Mouse (Mus musculus): ENCODE results near the gene Bglap2.

Gene Bglap2

DNA sequence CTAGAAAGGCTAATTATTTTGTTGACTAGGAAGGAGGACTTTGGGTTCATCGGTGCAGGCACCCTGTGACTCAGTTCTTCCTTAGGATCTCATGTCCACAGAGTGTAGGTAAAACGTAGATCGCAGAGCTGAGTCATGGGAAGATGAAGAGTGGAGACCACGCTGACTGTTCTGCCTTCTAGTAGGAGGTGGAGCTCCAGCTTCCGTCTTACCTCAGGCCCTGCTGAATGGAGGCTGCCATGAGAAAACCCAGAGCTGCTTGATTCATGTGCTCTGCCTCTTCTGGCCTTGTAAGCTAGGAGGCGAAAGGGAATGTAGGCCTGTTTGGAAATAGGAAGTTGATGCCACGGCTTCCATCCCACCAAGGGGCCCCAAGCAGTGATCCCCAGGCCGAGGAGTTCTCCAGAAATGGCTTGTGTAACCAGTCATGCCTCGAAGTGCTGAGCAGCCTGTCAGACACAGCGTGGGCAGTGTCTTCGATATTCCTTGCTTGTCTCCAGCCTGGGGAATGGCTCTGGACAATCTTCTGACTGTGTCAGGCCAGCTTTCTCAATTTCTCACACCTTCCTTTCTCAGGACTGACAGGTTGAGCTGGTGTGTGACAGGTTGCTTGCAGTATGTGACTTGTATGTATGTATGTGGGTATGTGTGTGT, 41.0 kb downstream of the Bglap2 start:
- DNase-seq = no peak

DNA sequence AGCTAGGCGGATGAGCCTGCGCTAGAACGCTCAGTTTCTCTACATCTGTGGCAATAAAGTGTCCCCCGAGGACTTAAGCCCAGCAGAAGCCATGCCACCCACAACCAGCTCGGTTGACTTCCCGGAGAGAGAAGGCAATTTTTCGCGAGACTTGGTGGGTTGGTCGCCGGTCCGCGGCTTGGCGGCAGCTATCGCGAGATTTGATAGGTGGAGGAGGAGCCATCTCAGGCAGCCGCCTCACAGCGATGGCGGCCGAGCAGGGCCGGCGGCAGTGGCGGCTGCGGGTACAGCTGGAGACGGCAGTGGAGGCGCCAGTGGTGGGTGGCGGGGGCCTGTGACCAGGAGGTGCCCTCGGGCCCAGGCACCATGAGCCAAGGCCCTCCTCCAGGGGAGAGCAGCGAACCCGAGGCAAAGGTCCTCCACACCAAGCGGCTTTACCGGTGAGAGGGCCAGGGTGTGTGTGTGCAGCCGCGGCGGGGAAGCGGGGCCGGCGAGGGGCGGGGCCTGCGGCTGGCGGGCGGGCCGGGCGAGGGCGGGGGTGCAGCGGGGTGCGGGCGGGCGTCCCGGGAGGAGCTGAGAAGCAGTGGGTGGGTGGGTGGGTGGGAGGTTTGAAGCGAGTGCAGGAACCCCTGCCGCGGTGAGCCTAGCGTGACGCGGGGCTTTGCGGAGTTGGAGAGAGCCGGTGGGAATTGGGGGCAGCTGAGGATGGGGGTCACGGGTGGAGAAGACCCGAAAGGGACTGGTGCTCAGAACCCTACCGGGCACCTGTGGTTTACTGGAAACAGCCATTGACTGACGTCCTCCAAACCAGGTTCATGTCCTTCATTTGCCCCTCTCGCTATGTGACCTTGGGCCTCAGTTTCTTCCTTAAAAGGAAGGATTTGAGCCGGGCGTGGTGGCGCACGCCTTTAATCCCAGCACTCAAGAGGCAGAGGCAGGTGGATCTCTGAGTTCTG, 42.2 kb downstream of the Bglap2 start, which contains the start of the genes Tmem79 and Smg5:
Tmem79 (minus strand) TSS at position 91 of the 956 bp plus-strand sequence.
Smg5 (plus strand) TSS at position 203 of the 956 bp plus-strand sequence.
- peak; percentile 95 for DNase-seq

DNA sequence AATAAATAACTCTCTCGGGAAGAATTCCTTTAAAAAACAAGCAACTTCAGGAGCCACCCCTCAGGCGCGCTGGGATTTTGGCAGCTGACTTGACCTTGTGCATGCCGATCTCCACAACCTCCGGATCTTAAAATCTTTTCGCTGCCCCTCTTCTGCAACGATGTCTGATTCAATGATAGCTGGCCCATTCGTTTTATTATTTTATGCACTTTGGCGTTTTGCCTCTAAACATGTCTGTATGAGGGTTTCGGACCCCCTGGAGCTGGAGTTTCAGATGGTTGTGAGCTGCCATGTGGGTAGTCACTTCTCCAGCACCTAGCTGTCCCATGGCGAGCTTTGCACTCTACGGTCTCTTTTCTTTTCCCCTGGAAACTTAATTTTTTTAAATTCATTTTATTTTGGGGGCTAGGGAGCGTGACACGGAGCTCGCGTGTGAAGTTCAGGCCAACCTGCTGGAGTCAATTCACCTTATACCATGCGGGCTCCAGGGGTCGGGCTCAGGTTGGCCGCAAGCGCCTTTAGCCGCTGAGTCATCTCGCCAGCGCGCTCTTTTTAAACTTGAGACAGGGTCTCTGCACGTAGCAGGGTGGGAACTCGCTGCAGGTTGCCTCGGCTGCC, 43.0 kb downstream of the Bglap2 start:
- DNase-seq = peak; percentile 56

DNA sequence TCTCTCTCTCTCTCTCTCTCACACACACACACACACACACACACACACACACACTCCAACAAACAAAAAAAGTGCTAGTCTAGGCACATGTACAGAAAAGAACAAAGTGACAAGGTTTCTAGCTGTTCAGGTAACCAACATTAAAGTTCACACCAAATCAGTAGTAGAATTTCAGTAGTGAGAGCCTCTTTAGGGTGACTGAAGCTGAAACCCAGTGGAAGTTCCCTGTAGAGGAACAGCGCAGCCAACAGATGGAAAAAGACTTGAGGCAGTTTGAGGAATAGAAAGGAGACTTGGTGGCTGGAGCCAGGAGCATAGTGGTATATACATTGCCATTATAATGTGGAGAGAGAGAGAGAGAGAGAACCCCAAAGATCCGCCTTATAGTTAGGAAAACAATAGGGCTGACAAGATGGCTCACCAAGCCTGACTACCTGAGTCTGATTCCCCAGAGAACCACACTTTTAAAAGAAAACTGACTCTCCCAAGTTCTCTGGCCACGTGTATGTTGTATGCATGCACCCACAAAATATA, 43.5 kb downstream of the Bglap2 start:
- no peak for DNase-seq

DNA sequence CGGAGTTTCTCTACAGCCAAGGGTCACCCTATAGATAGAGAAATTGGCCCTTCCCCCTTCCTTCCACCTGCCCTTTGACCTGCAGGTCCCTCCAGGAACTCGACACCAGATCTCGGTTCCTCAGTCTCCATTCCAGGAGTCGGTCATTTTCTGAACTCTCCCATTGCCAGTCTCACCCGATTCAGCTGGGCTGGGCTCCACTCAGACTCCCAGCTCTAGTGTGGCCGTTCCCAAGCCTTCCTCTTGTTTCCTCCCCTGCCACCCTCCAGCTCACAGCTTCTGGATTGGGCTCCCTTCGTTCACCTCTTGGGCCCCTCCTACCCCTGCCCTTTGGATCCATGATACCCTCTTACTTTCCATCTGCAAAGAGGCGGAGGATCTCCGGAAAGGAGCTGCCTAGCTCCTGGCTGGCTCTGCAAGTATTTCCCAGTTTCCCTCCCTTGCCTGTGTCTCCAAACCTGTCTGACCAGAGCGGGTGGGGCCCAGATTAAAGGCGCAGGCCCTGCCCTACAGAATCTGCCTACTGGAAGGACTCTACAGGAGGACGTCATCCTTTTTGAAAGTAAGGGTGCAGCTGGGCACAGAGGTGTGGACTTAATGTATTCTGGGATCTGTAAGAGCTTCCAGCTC, 44.4 kb downstream of the Bglap2 start:
- DNase-seq = no peak

DNA sequence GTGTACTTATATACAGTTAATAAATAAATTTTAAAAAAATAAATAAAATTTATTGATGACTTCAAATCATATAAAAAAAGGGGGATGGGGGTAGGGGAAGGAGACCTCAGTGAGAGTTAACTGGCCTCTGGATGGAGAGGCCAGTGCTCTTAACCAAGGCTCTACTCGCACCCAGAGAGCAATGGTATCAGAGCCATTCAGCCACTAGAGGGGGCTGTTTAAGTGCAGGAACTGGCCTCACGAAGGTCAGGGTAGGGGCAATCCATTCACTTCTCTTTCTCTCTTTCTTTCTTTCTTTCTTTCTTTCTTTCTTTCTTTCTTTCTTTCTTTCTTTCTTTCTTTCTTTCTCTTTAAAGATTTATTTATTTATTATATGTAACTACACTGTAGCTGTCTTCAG, 47.2 kb downstream of the Bglap2 start:
- DNase-seq = no peak

DNA sequence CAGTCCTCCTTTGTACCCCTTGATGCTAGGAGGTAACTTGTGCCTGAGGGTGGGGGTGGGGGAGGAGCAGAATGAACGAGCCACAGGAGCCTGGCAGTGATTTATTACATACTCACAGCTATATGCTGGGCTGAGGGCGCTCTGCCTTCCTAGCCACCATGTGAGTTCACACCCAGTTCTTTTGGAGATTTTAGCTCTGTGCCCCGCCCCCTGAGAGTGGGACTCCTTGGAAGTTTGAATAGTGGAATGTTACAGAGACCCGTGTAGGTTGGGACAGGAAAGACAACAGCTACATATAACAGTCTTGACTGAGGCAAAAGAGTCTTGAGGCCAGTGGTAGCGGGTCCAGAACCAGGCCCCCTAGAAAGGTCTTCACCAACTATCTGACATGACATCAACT, 49.5 kb downstream of the Bglap2 start:
- DNase-seq = no peak
